Mouse (Mus musculus) adrenal gland, adult 2 months (tissue): ENCODE data around the gene H1foo. TPM values are rescaled to one million over a fixed set of nuclear protein-coding genes. Genes with fewer than 3 reads are reported as not detected.

Experiments
- polyA plus RNA-seq: library from polyadenylated mRNA; depleted of rRNA; stranded (reverse); fragments of >200 nt; gene quantifications from 2 replicates; pipeline ENCODE4 v1.2.3, GENCODE M21; 2012; rRNA removed
- total RNA-seq, 2 experiments: library from RNA; stranded (reverse); gene quantifications; 2 replicates each; pipeline ENCODE4 v1.2.3; 2021

Gene H1foo
- total and polyA plus RNA-seq, 3 experiments = not detected

Other genes starting within 250 kb of the H1foo start
- under 1 TPM in 1 of 2 experiments, not detected in 1; 0.35 TPM for gene Tmem40, start 182.5 kb upstream of the H1foo start, total RNA-seq
- not detected in 2 replicates for gene Tmem40, start 182.5 kb upstream of the H1foo start, polyA plus RNA-seq
- 10 to 100 TPM in 1 of 2 experiments, 1 to 10 TPM in 1; 8.9 to 16.1 TPM for gene Cand2, start 170.4 kb upstream of the H1foo start, total RNA-seq
- gene Cand2, start 170.4 kb upstream of the H1foo start, polyA plus RNA-seq = 16.6 and 18.3 TPM in 2 replicates
- gene Rpl32, start 136.2 kb upstream of the H1foo start, total RNA-seq = 1,000 to 10,000 TPM; 1,129 to 1,275 TPM
- 61.9 and 71.3 TPM in 2 replicates for gene Rpl32, start 136.2 kb upstream of the H1foo start, polyA plus RNA-seq
- under 1 TPM; 0.66 to 0.75 TPM for gene Efcab12, start 106.5 kb upstream of the H1foo start, total RNA-seq
- gene Efcab12, start 106.5 kb upstream of the H1foo start, polyA plus RNA-seq = 0.06 and 0.13 TPM in 2 replicates
- 1 to 10 TPM; 1.9 to 2.7 TPM for gene Mbd4, start 91.6 kb upstream of the H1foo start, total RNA-seq
- 0.49 and 0.65 TPM in 2 replicates for gene Mbd4, start 91.6 kb upstream of the H1foo start, polyA plus RNA-seq
- 10 to 100 TPM; 16.1 to 17.6 TPM for gene Ift122, start 91.5 kb upstream of the H1foo start, total RNA-seq
- 14.0 and 16.5 TPM in 2 replicates for gene Ift122, start 91.5 kb upstream of the H1foo start, polyA plus RNA-seq
- under 1 TPM; 0.52 to 0.95 TPM for gene Rho, start 13.2 kb upstream of the H1foo start, total RNA-seq
- 2.2 and 3.4 TPM in 2 replicates for gene Rho, start 13.2 kb upstream of the H1foo start, polyA plus RNA-seq
- gene Plxnd1, start 50.1 kb downstream of the H1foo start, total RNA-seq = 100 to 1,000 TPM; 168 to 181 TPM
- 279 and 288 TPM in 2 replicates for gene Plxnd1, start 50.1 kb downstream of the H1foo start, polyA plus RNA-seq
- gene Tmcc1, start 248.5 kb downstream of the H1foo start, total RNA-seq = 10 to 100 TPM; 20.7 to 24.1 TPM
- gene Tmcc1, start 248.5 kb downstream of the H1foo start, polyA plus RNA-seq = 4.0 and 4.3 TPM in 2 replicates